ENCODE assay signal across 8 mouse cellular contexts in genomic region chr12:118299956-118300355, GRCm38 (mm10). TPM values are rescaled to one million over a fixed set of nuclear protein-coding genes. Genes with fewer than 3 reads are reported as not detected.
DNase-seq lines count a peak whose midpoint lies in the region; ATAC-seq and TF ChIP-seq lines count a peak whose summit lies in the region.

No protein-coding gene starts in this region.

- no peaks in the 10 kb centered on the region for H3K9me3 ChIP-seq in hindbrain, embryonic 10.5 days
- H3K9me3 ChIP-seq in limb, embryonic 13.5 days, result no peaks in the 10 kb centered on the region
- no peaks in the 10 kb centered on the region for H3K9me3 ChIP-seq in midbrain, embryonic 15.5 days

- peaks cover 21% of the 10 kb centered on the region for H3K36me3 ChIP-seq in hindbrain, embryonic 10.5 days
- peaks cover 6% of the 10 kb centered on the region for H3K36me3 ChIP-seq in limb, embryonic 13.5 days
- H3K36me3 ChIP-seq in midbrain, embryonic 15.5 days (replicated peaks), result no peaks in the 10 kb centered on the region

- no peak for ATAC-seq in limb, embryonic 13.5 days (ENCODE audit: low FRiP score, low read depth)
- ATAC-seq in midbrain, embryonic 15.5 days (replicated peaks), result no peak
- ATAC-seq in monocyte, adult 5-6 weeks (replicated peaks; ENCODE audit: insufficient number of reproducible peaks, low FRiP score, low TSS enrichment, poor library complexity, severe bottlenecking), result no peak

- H3K4me1 ChIP-seq in hindbrain, embryonic 10.5 days (replicated peaks), result peaks cover 50% of the 10 kb centered on the region
- peaks cover 36% of the 10 kb centered on the region for H3K4me1 ChIP-seq in limb, embryonic 13.5 days
- peaks cover 44% of the 10 kb centered on the region for H3K4me1 ChIP-seq in midbrain, embryonic 15.5 days

- peak overlapping the region; percentile 83 for H3K4me3 ChIP-seq in layer of hippocampus, adult 2 months
- H3K4me3 ChIP-seq in hindbrain, embryonic 10.5 days, result peak overlapping the region; percentile 83
- H3K4me3 ChIP-seq in limb, embryonic 13.5 days, result peak overlapping the region; percentile 85
- peak overlapping the region; percentile 97 for H3K4me3 ChIP-seq in midbrain, embryonic 15.5 days

- peak overlapping the region; percentile 97 for H3K27ac ChIP-seq in layer of hippocampus, adult 2 months
- peak overlapping the region; percentile 97 for H3K27ac ChIP-seq in hindbrain, embryonic 10.5 days
- no peak overlapping the region for H3K27ac ChIP-seq in limb, embryonic 13.5 days
- no peak overlapping the region for H3K27ac ChIP-seq in midbrain, embryonic 15.5 days

- H3K9ac ChIP-seq in limb, embryonic 13.5 days, result peak overlapping the region; percentile 35; the same call in 1 of the 2 replicates
- no peak overlapping the region for H3K9ac ChIP-seq in midbrain, embryonic 15.5 days

- no peak for TF ChIP-seq CTCF in layer of hippocampus, adult 2 months (conservative IDR thresholded peaks at IDR 0.05)

- DNase-seq in layer of hippocampus, adult 2 months (ENCODE audit: low spot score in 2 of 2), result peak; percentile 30 to 46
- no peak for DNase-seq in layer of hippocampus, postnatal 36 days
- peak; percentile 14 for DNase-seq in adrenal gland, postnatal 25 days
- peak; percentile 64 for DNase-seq in fibroblast of lung, adult 2 months (ENCODE audit: low read depth)
- no peak for DNase-seq in hindbrain, embryonic 10.5 days (ENCODE audit: low spot score)

- WGBS in hindbrain, embryonic 10.5 days, result 39% methylated on average over 6 of the region's 6 CpGs
- 28% methylated on average over 6 of the region's 6 CpGs for WGBS in limb, embryonic 13.5 days
- 24% methylated on average over 6 of the region's 6 CpGs for WGBS in midbrain, embryonic 15.5 days

- peak overlapping the region; percentile 61 for H3K4me2 ChIP-seq in limb, embryonic 13.5 days (replicated peaks)
- H3K4me2 ChIP-seq in midbrain, embryonic 15.5 days, result peak overlapping the region; percentile 53

- H3K27me3 ChIP-seq in hindbrain, embryonic 10.5 days (ENCODE audit: insufficient read depth, poor library complexity, severe bottlenecking), result no peaks in the 10 kb centered on the region
- H3K27me3 ChIP-seq in limb, embryonic 13.5 days, result no peaks in the 10 kb centered on the region
- H3K27me3 ChIP-seq in midbrain, embryonic 15.5 days (replicated peaks), result no peaks in the 10 kb centered on the region

RNA-seq across cellular contexts. Expression of gene Sp4, which starts 1.3 kb away (rescaled TPM):
- total RNA-seq in layer of hippocampus, adult 2 months (2021), result 10 to 100 TPM; 25.6 to 29.9 TPM
- 10 to 100 TPM; 28.1 to 30.0 TPM for total RNA-seq in layer of hippocampus, postnatal 36 days (2021)
- total RNA-seq in adrenal gland, postnatal 25 days (2021), result 8.8 and 9.7 TPM in 2 replicates
- 10.8 TPM in 2 replicates for polyA plus RNA-seq in hindbrain, embryonic 10.5 days (2016; fragmentation: Nextera tagmentation; extraction: Ambion mirVana)
- 9.9 and 10.2 TPM in 2 replicates for polyA plus RNA-seq in limb, embryonic 13.5 days (2015; fragmentation: Nextera tagmentation; extraction: Ambion mirVana)
- 24.7 and 25.6 TPM in 2 replicates for polyA plus RNA-seq in midbrain, embryonic 15.5 days (2015; fragmentation: Nextera tagmentation; extraction: Ambion mirVana)
- total RNA-seq in monocyte, adult 5-6 weeks (2017), result 18.1 to 48.4 TPM (median 24.7 TPM) in 3 replicates

Comparison
In these comparisons a context has a peak if more than half of its experiments do, and no peak if none do; other contexts are left out.
1. DNase-seq: peak in layer of hippocampus, adult 2 months (2 of 2), adrenal gland, postnatal 25 days (single experiment) and fibroblast of lung, adult 2 months (single experiment); none in layer of hippocampus, postnatal 36 days (0 of 2) and hindbrain, embryonic 10.5 days (single experiment).
2. H3K27ac ChIP-seq: peak in layer of hippocampus, adult 2 months (single experiment) and hindbrain, embryonic 10.5 days (single experiment); none in limb, embryonic 13.5 days (single experiment) and midbrain, embryonic 15.5 days (single experiment).
3. Peak in every context shown above with its lines, with median percentiles within 50 percentile points of each other: H3K4me3 ChIP-seq.